Mouse (Mus musculus): Measurements from ENCODE around the gene Xlr5a.
A peak's percentile ranks its signal among the peaks of the same experiment; 100 is the strongest.
"Not testable (repeated sequence)": the region's sequence is repeated elsewhere in the genome, so short reads cannot be mapped to it uniquely, and the experiment has no call there.

Gene Xlr5a

GRCm38 (mm10) chrX:73148496-73148895 lies 144.3 kb downstream of the Xlr5a start, which contains the start of gene Xlr5b:
Xlr5b (plus strand) TSS chrX:73148796.
- DNase-seq (ENCODE audit: low spot score in 2 of 2), result not testable (repeated sequence)

GRCm38 (mm10) chrX:73143218-73143618 lies 149.6 kb downstream of the Xlr5a start:
- DNase-seq (ENCODE audit: low spot score in 2 of 2), result not testable (repeated sequence)

- DNase-seq (ENCODE audit: low spot score in 2 of 2), result not testable (repeated sequence)
Measured at GRCm38 (mm10) chrX:73122859-73123829, 169.6 kb downstream of the Xlr5a start.

DNA sequence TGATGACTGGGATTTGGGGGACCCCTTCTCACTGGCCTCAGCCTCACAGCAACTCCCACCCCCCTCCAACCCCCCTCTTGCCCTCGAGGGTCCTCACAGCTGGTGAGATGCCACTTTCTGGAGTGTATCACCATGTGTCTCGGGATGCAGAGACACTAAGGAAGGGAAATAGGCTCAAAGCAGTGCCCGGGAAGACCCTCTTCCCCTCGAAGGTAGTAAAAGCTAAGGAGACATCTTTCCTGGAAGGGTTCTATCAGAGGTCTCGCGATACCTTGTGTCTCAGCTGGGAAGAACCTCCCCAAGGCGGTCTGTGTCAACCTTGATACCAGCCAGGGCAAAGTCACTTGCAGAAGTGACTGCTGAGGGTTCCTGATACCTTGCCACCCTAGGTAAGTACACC lies 176.0 kb downstream of the Xlr5a start, which contains the start of gene Gm14685:
Gene Gm14685, plus strand, starts transcription at position 301 of the 400 bp plus-strand sequence.
- not testable (repeated sequence) for DNase-seq (ENCODE audit: low spot score in 2 of 2)

DNA sequence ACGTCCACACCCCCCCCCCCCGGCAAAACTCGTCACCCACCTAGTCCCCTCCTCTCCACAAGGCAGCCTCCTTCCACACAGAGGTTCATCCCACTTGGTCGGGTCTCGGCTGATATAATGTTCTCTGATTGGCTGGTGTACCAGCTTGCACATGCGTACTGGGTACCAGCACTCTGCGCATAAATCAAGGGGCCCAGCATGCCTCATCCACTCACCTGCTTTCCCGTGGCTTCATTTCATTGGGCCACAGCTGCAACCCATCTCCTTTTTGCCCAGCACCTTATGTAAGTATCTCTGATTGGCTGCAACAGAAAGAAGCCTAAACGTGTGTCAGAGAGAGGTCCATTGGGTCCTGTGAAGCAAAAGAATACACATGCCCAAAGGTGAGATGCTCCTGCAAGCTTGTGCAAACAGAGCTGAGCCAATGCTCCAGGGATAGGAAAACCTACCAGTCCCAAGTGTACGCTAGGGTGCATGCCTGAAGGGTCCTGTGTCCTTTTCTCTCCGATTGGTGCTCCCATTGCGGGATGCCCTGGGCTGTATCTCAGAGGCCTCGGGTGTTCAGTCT lies 195.8 kb downstream of the Xlr5a start, which contains the start of gene Xlr3a:
Gene Xlr3a, minus strand, starts transcription at position 155 of the 568 bp plus-strand sequence.
- DNase-seq (ENCODE audit: low spot score in 2 of 2), result not testable (repeated sequence)

DNA sequence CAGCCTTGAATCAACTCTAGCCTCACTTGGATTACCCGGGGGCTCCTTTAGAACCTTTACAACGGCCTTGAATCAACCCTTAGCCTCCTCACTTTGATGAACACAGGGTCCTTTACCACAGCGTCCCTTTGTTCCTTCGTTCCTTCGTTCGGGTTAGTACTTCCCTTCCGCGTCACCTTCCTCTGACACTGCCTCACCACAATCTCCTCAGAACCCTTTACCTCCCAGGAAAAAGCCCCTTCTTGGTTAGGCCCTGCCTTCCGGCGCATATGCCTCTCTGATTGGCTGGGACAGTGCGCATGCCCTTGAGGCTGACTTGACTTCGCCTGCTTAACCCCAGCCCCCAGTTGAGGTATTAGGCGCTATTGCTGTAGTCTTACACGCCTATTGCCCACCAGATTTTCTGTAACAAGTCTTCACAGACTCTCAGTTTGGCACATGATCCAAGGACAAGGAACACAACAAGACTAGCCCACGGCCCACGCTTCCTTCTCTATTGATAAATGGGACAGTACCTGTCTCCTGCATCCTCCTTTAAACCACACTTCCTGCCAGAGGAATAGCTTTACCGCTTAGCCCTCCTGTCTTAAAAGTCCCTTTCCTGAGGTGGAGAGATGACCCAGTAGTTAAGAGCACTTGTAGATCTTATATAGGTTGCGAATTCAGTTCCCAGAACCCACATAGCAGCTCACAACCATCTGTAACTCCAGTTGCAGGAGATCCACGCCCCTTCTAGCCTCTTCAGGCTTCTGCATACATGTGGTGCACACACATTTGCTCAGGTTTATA lies 210.3 kb downstream of the Xlr5a start, which contains the start of gene Xlr4a:
Gene Xlr4a, minus strand, starts transcription at position 212 of the 789 bp plus-strand sequence.
- not testable (repeated sequence) for DNase-seq (ENCODE audit: low spot score in 2 of 2)

- not testable (repeated sequence) for DNase-seq (ENCODE audit: low spot score in 2 of 2)
Measured at GRCm38 (mm10) chrX:73066765-73067312, 225.9 kb downstream of the Xlr5a start.

- no peak for DNase-seq (ENCODE audit: low spot score in 2 of 2)
Measured at GRCm38 (mm10) chrX:73064415-73064793, 228.4 kb downstream of the Xlr5a start, which contains the start of gene Pnma3. Pnma3 (plus strand) TSS chrX:73064787.

DNA sequence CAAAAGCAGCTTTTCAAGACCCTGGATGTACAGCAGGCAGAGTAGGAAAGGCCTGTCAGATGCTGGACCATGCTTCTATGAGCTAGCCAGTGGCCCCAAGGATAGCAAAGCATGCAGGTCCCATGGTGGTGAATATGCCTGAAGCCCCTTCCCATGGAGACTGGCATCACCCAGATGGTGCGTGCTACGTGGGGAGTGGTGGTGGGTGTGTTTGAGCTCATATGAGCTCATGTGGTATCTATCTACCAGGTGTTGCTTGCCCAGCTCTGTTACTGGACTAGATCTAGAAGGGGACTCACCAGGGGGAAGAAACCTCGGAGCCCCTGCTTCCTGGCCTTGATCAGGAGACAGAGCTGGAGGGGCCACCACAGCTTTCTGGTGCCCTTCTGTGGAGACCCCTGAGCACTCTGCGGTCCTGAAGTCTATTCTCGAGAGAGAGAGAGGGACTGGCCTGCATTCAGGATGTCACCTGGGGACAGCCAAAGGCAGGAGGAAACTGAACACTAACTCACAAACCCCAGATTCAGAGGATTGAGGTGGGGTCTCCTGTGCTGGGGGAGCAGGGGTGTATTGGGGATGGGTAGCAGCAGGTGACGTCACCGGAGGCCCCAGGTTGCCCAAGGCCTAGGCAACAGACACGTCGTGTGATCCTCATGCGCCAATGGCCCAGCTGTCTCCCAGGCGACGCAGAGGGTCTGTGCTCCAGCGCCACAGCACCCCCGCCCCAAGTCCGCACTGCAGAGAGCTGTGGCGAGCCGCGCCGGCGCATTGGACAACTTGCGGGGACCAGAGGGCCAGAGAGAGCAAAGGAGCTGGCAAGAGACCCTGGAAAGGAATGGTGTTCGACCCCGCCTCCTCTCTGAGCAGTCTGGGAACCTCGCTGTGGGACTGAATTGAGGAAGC lies 229.0 kb downstream of the Xlr5a start:
- DNase-seq (ENCODE audit: low spot score in 2 of 2), result peak; percentile 32 to 37

DNA sequence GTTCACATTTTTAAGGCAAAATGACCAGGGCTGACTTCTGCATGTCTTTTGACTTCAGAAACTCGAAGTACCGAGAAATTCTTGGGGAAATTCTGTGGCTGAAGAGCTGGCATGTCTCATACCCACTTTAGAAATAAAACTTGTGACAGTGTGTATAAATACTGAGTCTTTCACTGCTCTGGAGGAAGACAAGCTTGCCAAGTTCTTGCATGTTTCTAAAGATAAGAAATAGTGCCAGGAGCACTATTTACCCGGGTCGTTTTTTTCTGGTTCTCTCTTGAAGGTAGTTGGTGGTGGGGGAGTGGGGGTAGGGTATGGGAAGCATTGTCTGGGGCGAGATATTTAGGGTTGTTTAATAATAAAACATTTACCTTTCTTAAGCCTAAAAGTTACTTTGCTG lies 230.5 kb downstream of the Xlr5a start:
- no peak for DNase-seq (ENCODE audit: low spot score in 2 of 2)

DNA sequence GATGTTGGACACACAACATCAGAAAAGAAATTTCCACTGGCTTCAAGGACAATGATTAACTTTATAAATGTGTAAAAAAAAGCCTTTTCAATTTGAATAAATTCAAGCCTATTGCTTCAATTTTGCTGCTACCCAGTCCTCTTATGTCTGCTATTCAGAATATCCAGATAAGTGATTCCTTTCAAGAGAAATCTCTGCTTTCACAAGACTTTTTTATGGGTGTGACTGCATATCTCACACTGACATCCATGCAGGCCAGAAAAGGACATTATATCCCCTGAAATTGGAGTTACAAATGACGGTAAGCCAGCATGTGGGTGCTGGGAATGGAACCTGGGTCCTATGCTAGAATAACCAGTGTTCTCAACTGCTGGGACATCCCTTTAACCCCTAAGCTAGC lies 231.2 kb downstream of the Xlr5a start:
- DNase-seq (ENCODE audit: low spot score in 2 of 2), result no peak
